Mouse (Mus musculus) erythroid progenitor cell, adult 5-6 weeks (primary cell): ENCODE measurements around the gene Clec16a. TPM values are rescaled to one million over a fixed set of nuclear protein-coding genes. Genes with fewer than 3 reads are reported as not detected.
A peak's percentile ranks its signal among the peaks of the same experiment; 100 is the strongest.

Experiments used
- ATAC-seq: replicated peaks from 2 replicates; pipeline ENCODE4 v1.8.0; 2016; ENCODE audit warnings: moderate number of reproducible peaks, mild to moderate bottlenecking, moderate TSS enrichment, inconsistent platforms; ENCODE audit not compliant: poor library complexity, low FRiP score, severe bottlenecking
- total RNA-seq, 2 experiments: library from RNA; stranded (forward) in 1 of 2; stranded (reverse) in 1 of 2; fragments of 150-400 nt in 1 of 2; fragments of 186-747, 209-891 nt in 1 of 2; gene quantifications; 2 replicates each; pipeline versions ENCODE4 v1.2.3 to v1.2.4; 2015 to 2017; ENCODE audit warnings: low replicate concordance in 2 of 2

Clec16a gene
- total RNA-seq, 2 experiments from 2014 or later = 5.4 to 6.7 TPM

- no peak for ATAC-seq
Measured at GRCm38 (mm10) chr16:10780631-10781120, 235.5 kb downstream of the Clec16a start.

- no peak for ATAC-seq
Measured at GRCm38 (mm10) chr16:10781862-10782371, 236.8 kb downstream of the Clec16a start.

DNA sequence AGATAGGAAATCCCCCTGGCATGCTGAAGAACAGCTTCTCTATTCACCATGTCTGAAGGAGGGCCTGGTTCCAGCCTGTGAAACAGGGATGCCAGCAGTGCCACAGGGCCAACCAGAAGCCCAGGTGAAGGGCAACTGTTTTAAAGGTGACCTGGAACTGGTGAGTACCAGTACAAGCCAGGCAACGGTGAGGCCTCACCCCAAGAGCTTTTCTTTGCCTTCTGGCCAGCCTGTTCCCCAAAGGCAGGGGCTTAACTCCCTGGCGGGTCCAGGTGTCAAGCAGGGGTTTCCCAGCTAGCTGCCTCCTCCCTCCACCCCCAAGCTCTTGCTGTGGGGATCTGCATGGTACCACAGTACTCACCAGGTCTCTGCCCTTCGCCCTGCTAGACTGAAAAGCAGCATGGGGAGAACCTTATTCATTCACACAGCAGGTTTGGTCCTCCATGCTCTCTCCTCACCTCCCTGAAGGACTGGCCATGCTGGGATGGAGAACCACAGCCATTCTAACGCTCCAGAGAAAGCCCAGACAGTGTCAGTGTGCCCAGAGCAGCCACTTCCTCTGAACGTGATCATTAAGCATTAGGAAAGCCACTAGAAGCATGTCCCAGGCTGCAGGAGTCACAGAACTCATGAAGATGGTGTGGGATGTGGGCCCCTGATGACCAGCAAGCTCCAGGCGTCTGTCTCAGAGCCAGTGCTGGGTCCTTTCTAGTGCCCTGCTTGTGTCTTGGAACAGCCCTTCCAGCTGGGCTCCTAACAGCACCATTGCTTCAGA is 237.4 kb downstream of the Clec16a start:
- ATAC-seq = no peak

DNA sequence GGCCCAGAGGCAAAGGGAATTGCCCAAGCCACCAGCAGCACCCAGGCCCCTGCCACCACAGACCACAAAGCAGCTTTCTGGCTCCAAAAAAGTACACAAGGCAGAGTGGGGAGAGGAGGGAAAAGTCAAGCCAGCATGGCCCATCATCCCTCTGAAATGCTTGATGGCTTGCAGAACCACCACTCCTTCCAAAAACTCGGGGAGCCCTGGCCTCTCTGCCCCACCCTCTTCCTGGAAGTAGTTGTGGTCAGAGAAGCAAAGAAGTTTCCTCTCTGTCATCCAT is 238.0 kb downstream of the Clec16a start:
- ATAC-seq = no peak

DNA sequence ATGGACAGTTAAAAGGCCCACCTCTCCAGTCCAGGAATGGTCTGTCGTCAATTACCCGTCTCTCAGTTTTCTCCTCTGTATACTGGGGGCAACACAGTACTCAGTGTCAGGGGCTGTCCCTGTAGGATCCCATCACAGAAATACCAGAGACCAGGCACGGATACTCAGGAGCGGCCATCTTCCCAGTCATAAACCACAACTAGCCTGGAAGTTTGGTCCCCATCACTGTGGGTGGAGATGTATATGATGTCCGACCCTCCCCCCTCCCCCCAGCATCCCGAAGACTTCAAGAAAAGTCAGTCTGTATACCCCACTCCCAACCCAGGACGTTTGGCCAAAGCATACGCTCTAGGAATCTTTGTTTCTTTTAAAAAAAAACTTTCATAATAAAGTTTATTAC is 238.3 kb downstream of the Clec16a start:
- no peak for ATAC-seq

- no peak for ATAC-seq
Measured at GRCm38 (mm10) chr16:10783883-10784792, 239.0 kb downstream of the Clec16a start.

DNA sequence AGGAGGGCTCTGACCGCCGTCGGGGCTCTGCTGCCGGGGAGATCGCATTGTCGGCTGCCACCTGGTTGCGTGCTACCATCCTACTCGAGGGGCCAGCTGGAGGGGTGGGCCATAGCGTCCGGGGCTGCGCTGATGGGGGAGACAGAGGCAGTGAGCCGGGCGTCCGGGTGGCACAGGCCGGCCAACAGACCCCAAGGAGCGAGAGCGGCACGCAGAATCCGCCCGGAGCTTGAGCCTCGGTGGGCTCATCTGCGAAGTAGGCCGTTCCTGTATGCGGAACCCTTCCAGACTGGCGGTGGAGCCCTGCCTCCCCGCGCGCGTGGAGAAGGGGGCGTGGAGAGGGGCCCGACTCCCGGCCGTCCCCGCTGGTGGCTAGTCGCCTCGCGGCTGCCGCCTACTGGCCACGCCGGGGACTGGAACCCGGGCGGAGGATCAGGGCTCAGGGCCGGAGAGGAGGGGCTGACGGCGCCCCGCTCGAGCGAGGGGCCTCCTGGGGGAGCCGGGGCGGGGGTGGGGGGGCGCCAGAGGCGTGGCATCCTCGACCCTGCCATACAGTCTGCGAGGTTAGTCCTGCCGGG is 239.7 kb downstream of the Clec16a start:
- ATAC-seq = peak; percentile 56

DNA sequence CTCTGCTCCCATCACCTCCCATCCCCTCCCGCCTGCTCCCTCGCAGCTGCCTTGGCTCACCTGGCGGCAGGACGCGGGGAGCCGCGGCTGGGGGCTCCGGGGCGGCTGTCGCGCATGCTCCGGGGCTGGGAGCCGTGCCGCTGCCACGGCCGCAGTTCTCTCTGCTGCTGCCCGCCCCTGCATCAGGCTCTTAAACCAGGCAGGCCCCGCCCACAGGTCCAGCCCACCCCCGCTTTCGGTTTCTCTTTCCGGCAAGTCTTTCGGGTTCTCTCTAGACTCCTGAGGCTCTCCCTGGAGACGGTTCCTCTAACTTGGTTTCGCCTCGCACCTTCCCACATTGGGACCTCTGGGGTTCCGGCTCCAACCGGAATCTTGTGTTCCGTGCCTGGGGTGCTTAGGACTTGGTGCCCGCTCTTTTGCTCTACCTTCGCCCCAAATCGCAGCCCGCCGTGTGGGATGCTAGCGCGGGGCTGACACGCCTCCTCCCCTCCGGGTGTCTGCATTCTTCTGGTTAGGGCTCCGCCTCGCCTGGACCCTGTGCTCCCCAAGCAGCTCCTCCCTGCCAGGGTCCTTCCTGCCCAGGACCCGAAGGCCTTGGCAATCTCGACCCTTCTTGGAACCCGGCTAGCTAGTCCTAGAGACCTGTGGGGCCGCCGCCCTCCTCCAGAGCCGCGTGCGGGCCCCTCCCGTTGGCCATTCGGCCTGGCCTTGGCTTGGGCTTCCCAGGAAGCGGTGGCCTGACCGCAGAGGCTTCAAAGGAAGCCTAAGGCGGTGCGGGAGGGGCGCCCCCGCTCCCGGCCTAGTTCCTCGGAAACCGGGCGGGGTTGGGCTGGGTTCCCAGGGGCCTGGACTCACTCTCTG is 240.5 kb downstream of the Clec16a start, which contains the start of gene Socs1:
Gene Socs1, minus strand, starts transcription at position 166 of the 861 bp plus-strand sequence.
- peak; percentile 70 for ATAC-seq

DNA sequence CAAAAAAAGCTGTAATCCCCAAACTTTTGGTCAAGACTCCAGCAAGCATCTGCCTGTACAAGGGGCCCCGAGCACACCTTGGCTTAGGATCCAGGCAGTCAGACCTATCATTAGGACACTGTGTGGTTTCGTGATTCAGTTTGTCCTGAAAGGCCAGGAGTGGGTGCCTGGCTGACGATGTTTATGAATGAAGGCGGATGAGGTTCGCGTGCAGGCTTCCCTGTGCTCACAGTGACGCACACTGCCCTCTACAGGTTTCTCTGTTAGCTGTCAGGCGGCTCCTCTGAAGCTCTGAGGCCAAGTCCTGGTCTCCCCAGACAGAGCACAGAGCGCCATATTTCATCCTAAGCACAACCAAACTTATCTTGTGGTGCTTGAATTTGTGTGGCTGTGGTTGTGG is 241.1 kb downstream of the Clec16a start:
- ATAC-seq = peak; percentile 75

GRCm38 (mm10) chr16:10786782-10787547 is 241.8 kb downstream of the Clec16a start:
- ATAC-seq = 0 out of 2 replicates have a peak, but pooled peaks have one; percentile 7

DNA sequence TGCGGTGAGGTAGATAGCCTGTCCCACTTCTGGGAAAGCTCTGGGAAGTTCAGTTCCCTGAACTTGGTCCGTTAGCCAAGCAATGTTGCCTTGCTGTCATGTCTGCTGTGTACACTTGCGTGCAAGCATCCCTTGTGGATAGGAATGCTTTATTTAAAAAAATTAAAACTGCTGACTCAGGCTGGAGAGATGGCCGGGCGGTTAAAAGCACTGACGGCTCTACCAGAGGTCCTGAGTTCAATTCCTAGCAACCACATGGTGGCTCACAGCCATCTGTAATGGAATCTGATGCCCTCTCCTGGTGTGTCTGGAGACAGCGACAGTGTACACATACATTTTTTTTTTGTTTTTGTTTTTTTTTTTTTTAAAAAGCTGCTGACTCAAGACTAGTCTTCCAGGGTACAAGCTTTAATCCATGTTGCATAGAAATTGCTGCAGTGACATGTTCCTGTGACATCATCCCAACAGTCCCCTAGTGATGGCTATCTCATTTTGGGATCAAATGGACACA is 242.5 kb downstream of the Clec16a start:
- no peak for ATAC-seq

- ATAC-seq = no peak
Measured at GRCm38 (mm10) chr16:10788271-10788670, 243.1 kb downstream of the Clec16a start, which contains the start of gene Tnp2. Gene Tnp2 (minus strand): TSS chr16:10788660.

- no peak for ATAC-seq
Measured at GRCm38 (mm10) chr16:10788866-10789265, 243.7 kb downstream of the Clec16a start.

DNA sequence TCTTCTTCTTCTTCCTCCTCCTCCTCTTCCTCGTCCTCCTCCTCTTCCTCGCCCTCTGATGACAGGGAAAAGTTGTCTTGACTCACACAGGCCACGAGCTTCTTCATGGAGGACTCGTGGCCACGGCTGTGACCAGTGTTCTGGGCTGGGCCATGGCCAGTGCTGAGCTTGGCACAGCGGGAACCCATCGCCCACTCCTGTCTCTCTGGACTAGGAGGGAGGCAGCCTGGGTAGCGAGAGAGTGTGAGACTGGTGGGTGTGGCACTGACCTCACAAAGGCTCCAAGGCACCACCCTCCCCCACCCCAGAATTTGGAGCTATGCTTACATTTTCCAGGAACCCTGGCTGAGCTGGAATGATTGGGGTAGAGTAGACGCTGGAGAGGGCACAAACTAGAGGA is 245.6 kb downstream of the Clec16a start, which contains the start of gene Prm3:
Gene Prm3, minus strand, starts transcription at position 213 of the 400 bp plus-strand sequence.
- ATAC-seq = no peak
